Mouse (Mus musculus) cerebellum, adult 2 months (tissue): ENCODE measurements around the gene Zwint.

Source experiments
- CTCF ChIP-seq: fragments of 200-500 bp; IDR thresholded peaks from 2 replicates; pipeline ENCODE4 v1.5.1; 2011; ENCODE audit warnings: low read depth, mild to moderate bottlenecking, control low read depth, low read length, moderate library complexity, borderline replicate concordance; ENCODE audit not compliant: insufficient read depth
- POLR2A ChIP-seq: fragments of 200-500 bp; IDR thresholded peaks from 2 replicates; pipeline ENCODE4 v1.6.1; 2011; ENCODE audit warnings: low read length, control low read depth, borderline replicate concordance; ENCODE audit not compliant: insufficient read depth

- TF ChIP-seq CTCF = no peak
- peak; percentile 81 for TF ChIP-seq POLR2A
These were observed at the start of gene Zwint for GRCm38 (mm10) chr10:72654270-72655016.
